Mouse (Mus musculus) neural tube, embryonic 12.5 days (tissue): ENCODE measurements around the gene 6430548M08Rik. TPM values are rescaled to one million over a fixed set of nuclear protein-coding genes. Genes with fewer than 3 reads are reported as not detected.

Experiments used
- ATAC-seq: fragments of 200-750 bp; cut with Nextera tagmentation; 2 replicates; pipeline ENCODE4 v1.8.0; 2017; ENCODE audit warnings: low read depth, mild to moderate bottlenecking, moderate TSS enrichment, moderate library complexity; ENCODE audit not compliant: low FRiP score
- H3K27ac ChIP-seq: fragments of 300-500 bp; sonication (generic); 2 replicates; pipeline ENCODE4 v1.5.1; 2016
- H3K27me3 ChIP-seq: fragments of 300-500 bp; sonication (generic); replicated peaks from 2 replicates; pipeline ENCODE4 v1.6.1; 2016; ENCODE audit warnings: mild to moderate bottlenecking
- H3K36me3 ChIP-seq: fragments of 300-500 bp; sonication (generic); 2 replicates; pipeline ENCODE4 v1.6.1; 2016; ENCODE audit warnings: mild to moderate bottlenecking
- H3K4me1 ChIP-seq: fragments of 300-500 bp; sonication (generic); 2 replicates; pipeline ENCODE4 v1.6.1; 2016
- H3K4me2 ChIP-seq: fragments of 300-500 bp; sonication (generic); replicated peaks from 2 replicates; pipeline ENCODE4 v1.6.1; 2016; ENCODE audit warnings: mild to moderate bottlenecking
- H3K4me3 ChIP-seq: fragments of 300-500 bp; sonication (generic); 2 replicates; pipeline ENCODE4 v1.5.1; 2016
- H3K9ac ChIP-seq: fragments of 300-500 bp; sonication (generic); 2 replicates; pipeline ENCODE4 v1.6.1; 2016; ENCODE audit warnings: mild to moderate bottlenecking
- H3K9me3 ChIP-seq: fragments of 300-500 bp; sonication (generic); 2 replicates; pipeline ENCODE4 v1.6.1; 2016; ENCODE audit warnings: mild to moderate bottlenecking
- WGBS: fragments of 180-500 bp; shearing (Covaris S2); methylation state at CpG from one replicate; pipeline ENCODE4 v1.1.7; 2016; 5-methylcytosine and 5-hydroxymethylcytosine counted together
- polyA plus RNA-seq: library from polyadenylated mRNA; unstranded; fragments of >200 nt; fragmentation: Nextera tagmentation; extraction: Ambion mirVana; gene quantifications from 2 replicates; pipeline ENCODE4 v1.2.1, GENCODE M21; 2016

6430548M08Rik gene
- polyA plus RNA-seq, 1 experiment from 2014 or later, result 16.6 TPM

DNA sequence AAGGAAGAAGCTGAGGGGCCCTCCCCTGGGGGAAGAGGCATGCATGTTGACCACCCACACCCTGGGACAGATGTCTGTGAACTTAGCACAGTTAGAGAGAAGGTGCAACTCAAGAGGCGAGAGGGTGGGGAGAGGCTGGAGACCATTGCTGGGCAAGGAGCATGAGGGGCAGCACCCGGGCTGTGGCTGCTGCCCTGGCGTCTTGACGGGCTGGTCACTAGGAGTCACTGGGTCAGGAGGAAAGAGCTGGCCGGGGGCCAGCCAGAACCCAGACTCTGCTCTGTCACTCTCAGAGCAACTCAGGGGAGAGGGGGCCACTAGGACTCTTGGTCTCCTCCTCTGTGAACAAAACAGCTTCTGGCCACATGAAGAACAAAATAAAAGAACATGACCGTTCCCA lies 75.5 kb downstream of the 6430548M08Rik start:
- Histone ChIP-seq H3K27me3 (no peaks in the 10 kb centered on the region), H3K4me3 (no peak overlapping the region), H3K36me3 (no peaks in the 10 kb centered on the region), H3K27ac (no peak overlapping the region), H3K4me2 (no peak overlapping the region), H3K9me3 (no peaks in the 10 kb centered on the region), H3K4me1 (peaks cover 34% of the 10 kb centered on the region), H3K9ac (no peak overlapping the region)
- 87% methylated on average over 6 of the region's 6 CpGs for WGBS
- ATAC-seq, result no peak

DNA sequence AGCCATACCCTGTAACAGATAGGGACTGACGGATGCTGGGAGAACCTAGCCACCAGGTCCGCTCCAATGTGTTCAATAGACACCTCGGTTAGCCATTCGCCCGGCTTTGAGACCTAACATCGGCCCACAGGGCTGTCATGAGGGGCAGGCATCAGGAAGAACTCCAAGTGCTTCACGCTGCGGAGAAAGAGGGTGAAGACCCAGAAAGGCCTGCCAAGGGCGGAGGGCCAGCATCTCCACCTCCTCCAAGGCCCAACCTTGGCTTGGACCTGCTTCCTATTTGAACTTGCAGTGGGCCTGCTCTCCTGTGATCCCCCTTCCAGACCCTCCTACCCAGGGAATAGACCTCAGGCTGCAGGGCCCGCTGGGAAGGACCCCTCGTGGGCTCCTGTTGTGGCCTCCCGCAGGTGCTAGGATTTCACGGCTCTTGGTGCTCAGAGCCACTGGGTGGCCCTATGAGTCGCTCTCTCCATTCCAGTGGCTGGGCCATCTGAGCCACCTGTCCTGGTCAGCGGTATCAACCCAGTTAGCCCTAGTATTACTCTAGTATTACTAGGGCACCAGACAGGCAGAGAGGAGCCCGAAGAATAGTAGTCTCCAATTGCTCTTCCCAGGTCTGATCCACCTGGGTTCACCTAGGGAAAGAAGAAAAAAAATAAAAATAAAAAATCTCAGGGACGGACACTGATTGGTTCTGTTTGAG lies 76.3 kb downstream of the 6430548M08Rik start:
- Histone ChIP-seq H3K9ac (no peak overlapping the region), H3K4me2 (no peak overlapping the region), H3K4me3 (no peak overlapping the region), H3K9me3 (no peaks in the 10 kb centered on the region), H3K4me1 (peaks cover 26% of the 10 kb centered on the region), H3K27me3 (no peaks in the 10 kb centered on the region), H3K27ac (no peak overlapping the region), H3K36me3 (no peaks in the 10 kb centered on the region)
- WGBS, result 80% methylated on average over 17 of the region's 17 CpGs
- ATAC-seq, result 0 out of 2 replicates have a peak, but pooled peaks have one; percentile 5

DNA sequence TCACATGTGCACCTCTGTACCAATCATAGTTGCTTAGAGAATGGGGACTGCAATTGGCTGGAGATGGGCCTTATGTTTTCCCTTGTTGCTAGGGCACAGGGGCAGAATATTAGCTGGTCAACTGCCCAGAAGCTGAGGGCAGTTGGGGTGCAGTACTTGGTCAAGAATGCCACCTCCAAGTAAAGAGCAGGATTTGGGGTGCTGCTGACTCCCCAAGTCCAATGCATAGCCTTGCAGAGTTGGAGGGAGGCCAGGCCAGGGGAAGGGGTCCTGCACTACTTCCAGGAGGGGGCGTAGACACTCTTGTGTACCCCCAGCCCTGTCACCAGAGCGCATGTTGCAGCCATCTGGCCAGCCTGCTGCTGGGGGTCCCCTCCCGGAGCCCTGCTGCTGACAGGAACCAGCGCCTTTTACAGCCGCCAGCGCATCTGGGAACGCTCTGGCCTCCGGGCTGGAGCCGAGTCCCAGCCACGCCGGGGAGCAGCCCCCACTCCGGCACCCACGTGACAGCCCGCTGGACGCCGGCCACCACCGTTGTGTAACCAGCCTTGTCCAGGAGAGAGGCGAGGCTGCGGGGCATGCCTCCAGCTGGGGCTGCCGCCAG lies 77.0 kb downstream of the 6430548M08Rik start:
- Histone ChIP-seq H3K36me3 (no peaks in the 10 kb centered on the region), H3K4me2 (peak overlapping the region; percentile 46), H3K4me3 (no peak overlapping the region), H3K9ac (peak overlapping the region; percentile 4; the same call in 1 of the 2 replicates), H3K27me3 (no peaks in the 10 kb centered on the region), H3K4me1 (peaks cover 19% of the 10 kb centered on the region), H3K27ac (peak overlapping the region; percentile 15; the same call in 1 of the 2 replicates), H3K9me3 (no peaks in the 10 kb centered on the region)
- peak; percentile 81 for ATAC-seq
- WGBS, result 32% methylated on average over 19 of the region's 20 CpGs

DNA sequence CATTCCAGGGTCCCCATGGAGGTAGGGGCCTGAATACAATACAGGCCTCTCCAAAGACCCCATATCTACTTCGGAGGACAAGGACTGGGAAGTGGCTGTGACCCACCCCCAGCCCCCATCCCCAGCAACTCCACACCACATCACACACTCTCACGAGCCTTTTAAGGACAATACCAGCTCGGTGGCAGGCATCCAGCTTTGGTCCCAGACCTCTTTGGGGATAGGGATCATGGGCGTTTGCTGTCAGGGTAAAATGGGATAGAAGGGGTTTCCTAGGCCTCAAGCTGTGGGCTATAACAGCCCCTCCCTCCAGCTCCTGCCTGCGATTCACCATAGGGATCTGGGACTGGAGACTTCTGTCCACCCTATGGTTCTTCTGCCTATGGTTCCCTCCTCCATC lies 77.7 kb downstream of the 6430548M08Rik start:
- H3K9me3 ChIP-seq, result no peaks in the 10 kb centered on the region
- H3K27me3 ChIP-seq, result no peaks in the 10 kb centered on the region
- H3K36me3 ChIP-seq, result no peaks in the 10 kb centered on the region
- H3K27ac ChIP-seq, result 0 out of 2 replicates have a peak overlapping the region, but pooled peaks have one; percentile 15
- H3K9ac ChIP-seq, result no peak overlapping the region
- no peak for ATAC-seq
- 84% methylated on average over 5 of the region's 5 CpGs for WGBS
- peaks cover 12% of the 10 kb centered on the region for H3K4me1 ChIP-seq
- H3K4me3 ChIP-seq, result no peak overlapping the region
- H3K4me2 ChIP-seq, result peak overlapping the region; percentile 46; the same call in 1 of the 2 replicates

DNA sequence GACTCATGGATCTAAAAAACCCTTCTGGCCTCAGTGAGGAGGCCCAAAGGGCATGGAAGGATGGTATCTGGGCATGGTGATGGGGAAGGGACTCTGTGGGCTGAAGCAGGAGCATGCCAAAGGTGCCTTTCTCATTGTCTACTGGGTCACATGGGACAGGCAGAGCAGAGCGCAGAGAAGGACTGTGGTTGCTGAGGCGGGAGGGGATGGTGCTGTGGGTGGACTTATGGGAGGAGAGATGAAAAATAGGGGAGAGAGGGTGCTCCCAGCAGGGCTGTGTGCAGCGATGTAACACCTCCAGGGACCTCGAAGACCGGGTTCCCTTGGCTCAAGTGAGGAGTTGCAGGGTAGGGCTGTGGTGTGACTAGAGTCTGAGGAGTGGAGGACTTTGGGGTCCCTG lies 78.2 kb downstream of the 6430548M08Rik start:
- ATAC-seq, result no peak
- Histone ChIP-seq H3K27me3 (no peaks in the 10 kb centered on the region), H3K9me3 (no peaks in the 10 kb centered on the region), H3K27ac (0 out of 2 replicates have a peak overlapping the region, but pooled peaks have one; percentile 3), H3K9ac (no peak overlapping the region), H3K4me3 (no peak overlapping the region), H3K4me1 (peaks cover 10% of the 10 kb centered on the region), H3K36me3 (no peaks in the 10 kb centered on the region), H3K4me2 (no peak overlapping the region)
- WGBS, result 98% methylated on average over 5 of the region's 5 CpGs

DNA sequence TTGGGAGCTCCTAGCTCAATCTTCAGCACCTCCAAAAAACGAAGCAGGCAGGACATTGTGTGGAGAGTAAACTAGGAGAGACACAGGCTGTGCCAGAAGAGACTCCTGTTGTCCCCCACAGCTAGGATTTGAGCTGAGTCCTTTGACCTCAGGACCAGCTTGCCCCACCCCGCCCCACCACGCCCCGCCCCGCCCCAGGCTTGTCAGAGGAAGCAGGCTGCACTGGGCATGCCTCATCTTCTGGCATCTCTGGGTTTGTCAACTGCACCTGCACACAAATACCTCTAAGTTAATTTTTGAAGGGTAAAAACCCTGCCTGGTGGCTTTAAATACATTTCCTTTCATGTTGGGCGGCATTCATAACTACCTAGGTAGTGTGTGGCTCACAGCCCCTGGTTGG lies 87.4 kb downstream of the 6430548M08Rik start:
- Histone ChIP-seq H3K27ac (no peak overlapping the region), H3K36me3 (no peaks in the 10 kb centered on the region), H3K4me2 (no peak overlapping the region), H3K9me3 (peaks cover 8% of the 10 kb centered on the region; the same call in 1 of the 2 replicates), H3K9ac (no peak overlapping the region), H3K4me3 (no peak overlapping the region), H3K4me1 (no peaks in the 10 kb centered on the region), H3K27me3 (no peaks in the 10 kb centered on the region)
- WGBS, result 81% methylated on average over 6 of the region's 6 CpGs
- ATAC-seq, result no peak

DNA sequence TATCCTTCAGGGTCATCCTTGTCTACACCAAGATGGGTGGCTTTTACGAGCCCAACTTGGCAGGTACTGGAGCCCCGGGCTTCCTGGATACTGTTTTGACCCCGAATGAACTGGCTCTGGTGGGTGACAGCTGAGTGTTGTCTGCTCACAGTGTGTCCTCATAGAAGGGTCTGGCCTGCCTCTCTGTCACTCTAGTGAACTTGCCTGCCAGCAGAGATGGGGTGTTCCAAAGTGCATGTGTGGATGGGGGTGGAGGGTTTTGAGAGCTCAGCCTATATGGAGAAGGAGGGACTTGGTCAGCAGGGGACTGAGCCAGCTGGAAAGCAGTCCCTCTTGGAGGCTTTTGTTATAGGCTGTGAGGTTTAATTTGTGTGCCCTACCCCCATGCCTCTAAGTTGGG lies 88.6 kb downstream of the 6430548M08Rik start:
- Histone ChIP-seq H3K27ac (no peak overlapping the region), H3K4me2 (no peak overlapping the region), H3K4me1 (no peaks in the 10 kb centered on the region), H3K4me3 (no peak overlapping the region), H3K27me3 (no peaks in the 10 kb centered on the region), H3K9ac (no peak overlapping the region), H3K9me3 (peaks cover 8% of the 10 kb centered on the region; the same call in 1 of the 2 replicates), H3K36me3 (no peaks in the 10 kb centered on the region)
- no peak for ATAC-seq
- 77% methylated on average over 3 of the region's 3 CpGs for WGBS

DNA sequence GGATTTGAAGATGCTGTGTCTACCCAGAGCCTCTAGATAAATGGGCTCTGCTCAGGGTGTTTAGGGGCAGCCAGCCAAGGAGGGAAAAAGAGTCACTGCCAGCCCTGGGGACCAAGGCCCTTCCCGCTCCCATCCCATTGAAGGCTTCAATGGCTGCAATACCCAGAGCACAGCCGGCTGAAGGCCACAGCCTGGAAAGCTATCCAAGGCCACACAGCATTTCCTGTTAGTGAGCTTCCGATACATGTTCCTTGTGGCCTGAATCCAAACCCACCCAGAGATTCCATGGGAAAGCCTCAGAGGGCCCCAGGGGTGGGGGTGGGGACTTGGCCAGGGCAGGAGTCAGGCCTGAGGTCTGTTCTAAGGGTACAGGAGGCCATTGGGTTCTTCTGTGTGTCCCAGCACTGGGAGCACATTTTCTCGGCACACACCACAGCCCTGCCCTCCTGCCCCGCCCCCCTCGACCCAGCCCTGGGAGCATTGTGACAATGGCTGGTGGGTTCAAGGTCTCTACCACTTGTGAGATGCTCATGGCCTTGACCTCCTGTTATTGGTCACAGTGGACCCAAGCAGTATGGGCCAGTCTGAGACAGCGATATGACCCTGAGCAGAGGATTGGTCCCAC lies 90.9 kb downstream of the 6430548M08Rik start:
- 73% methylated on average over 7 of the region's 7 CpGs for WGBS

DNA sequence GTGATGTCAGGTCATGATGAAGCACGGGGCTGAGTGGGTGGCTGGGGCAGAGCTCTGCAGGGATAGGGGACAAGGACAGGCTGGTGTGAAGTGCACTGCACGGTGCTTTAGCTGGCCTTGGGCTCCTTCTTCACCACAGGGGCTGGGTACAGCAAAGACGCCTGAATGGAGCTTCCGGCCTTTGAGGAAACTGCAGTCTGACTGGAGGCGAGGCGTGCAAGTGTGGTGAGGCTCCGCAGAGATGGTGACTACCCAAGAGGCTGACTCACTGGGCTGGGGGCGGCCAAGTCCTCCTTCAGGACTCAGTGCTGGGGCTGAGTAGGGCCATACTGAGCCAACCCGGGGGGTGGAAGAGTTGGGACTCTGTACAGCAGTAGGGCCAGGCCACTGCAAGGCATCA lies 92.0 kb downstream of the 6430548M08Rik start:
- no peak overlapping the region for H3K4me3 ChIP-seq
- H3K4me2 ChIP-seq, result no peak overlapping the region
- no peak for ATAC-seq
- H3K36me3 ChIP-seq, result no peaks in the 10 kb centered on the region
- peaks cover 11% of the 10 kb centered on the region for H3K4me1 ChIP-seq
- no peak overlapping the region for H3K27ac ChIP-seq
- no peaks in the 10 kb centered on the region for H3K9me3 ChIP-seq
- H3K27me3 ChIP-seq, result no peaks in the 10 kb centered on the region
- WGBS, result 83% methylated on average over 9 of the region's 9 CpGs
- no peak overlapping the region for H3K9ac ChIP-seq

More for the DNA sequence above, 90.9 kb downstream of the 6430548M08Rik start:
- no peak overlapping the region for H3K9ac ChIP-seq
- no peak overlapping the region for H3K27ac ChIP-seq
- H3K4me2 ChIP-seq, result no peak overlapping the region
- H3K9me3 ChIP-seq, result peaks cover 5% of the 10 kb centered on the region; the same call in 1 of the 2 replicates
- H3K36me3 ChIP-seq, result no peaks in the 10 kb centered on the region
- H3K4me1 ChIP-seq, result peaks cover 6% of the 10 kb centered on the region; the same call in 1 of the 2 replicates
- no peak overlapping the region for H3K4me3 ChIP-seq
- ATAC-seq, result no peak
- H3K27me3 ChIP-seq, result no peaks in the 10 kb centered on the region

DNA sequence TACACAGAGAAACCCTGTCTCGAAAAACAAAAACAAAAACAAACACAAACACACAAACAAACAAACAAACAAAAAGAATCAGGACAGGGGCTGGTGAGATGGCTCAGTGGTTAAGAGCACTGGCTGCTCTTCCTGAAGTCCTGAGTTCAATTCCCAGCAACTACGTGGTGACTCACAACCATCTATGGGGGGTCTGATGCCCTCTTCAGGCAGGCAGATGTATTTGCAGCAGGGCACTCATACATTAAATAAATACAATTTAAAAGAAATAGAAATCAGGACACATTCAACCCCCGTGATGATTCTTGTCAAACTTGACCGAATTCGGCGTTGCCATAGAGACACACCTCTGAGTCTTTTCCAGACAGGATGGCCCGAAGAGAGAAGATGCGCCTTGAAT lies 93.4 kb downstream of the 6430548M08Rik start:
- no peak overlapping the region for H3K27ac ChIP-seq
- H3K4me2 ChIP-seq, result no peak overlapping the region
- no peaks in the 10 kb centered on the region for H3K27me3 ChIP-seq
- H3K36me3 ChIP-seq, result no peaks in the 10 kb centered on the region
- no peaks in the 10 kb centered on the region for H3K9me3 ChIP-seq
- peaks cover 20% of the 10 kb centered on the region for H3K4me1 ChIP-seq
- ATAC-seq, result no peak
- 83% methylated on average over 8 of the region's 8 CpGs for WGBS
- H3K9ac ChIP-seq, result no peak overlapping the region
- H3K4me3 ChIP-seq, result no peak overlapping the region

DNA sequence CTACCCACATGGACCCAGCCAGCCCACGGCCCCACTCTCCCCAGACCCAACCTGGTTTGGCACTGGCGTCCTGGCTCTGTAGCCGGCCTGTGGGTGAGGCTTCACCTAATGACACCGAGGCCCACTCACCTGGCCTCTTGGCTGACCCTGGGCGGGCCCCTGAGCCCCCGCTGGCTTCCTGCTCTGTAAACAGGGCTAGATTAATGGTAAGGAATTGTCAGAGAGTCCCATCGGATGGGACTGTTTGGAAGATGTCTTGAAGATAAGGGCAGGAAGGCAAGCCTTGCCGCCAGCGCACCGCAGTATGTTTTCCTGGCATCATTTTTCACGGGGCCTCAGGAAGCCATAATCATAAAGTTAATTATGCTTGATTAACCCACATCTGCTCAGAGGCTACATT lies 94.2 kb downstream of the 6430548M08Rik start:
- no peak overlapping the region for H3K27ac ChIP-seq
- no peaks in the 10 kb centered on the region for H3K36me3 ChIP-seq
- WGBS, result 74% methylated on average over 11 of the region's 11 CpGs
- peaks cover 20% of the 10 kb centered on the region for H3K4me1 ChIP-seq
- no peak overlapping the region for H3K4me2 ChIP-seq
- no peak for ATAC-seq
- H3K9ac ChIP-seq, result no peak overlapping the region
- no peaks in the 10 kb centered on the region for H3K9me3 ChIP-seq
- H3K4me3 ChIP-seq, result no peak overlapping the region
- no peaks in the 10 kb centered on the region for H3K27me3 ChIP-seq

DNA sequence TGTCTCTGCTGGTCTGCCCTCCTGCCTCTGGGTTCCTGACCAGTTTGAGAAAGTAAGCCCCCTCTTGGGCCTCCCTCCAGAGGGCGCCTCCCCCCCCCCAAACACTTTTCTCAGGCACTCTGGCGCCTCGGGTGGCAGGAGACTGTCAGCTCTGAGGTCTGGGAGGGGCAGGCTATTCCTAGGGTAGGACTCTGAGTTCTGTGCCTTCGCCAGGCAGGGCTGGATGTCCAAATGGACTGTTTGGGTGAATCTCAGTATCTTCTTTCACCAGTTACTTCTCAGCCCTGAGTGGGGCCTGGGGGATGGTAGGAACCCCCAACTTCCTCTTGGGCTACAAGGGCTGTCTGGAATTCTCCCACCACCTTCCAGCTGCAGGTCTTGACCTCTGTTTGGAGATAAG lies 97.4 kb downstream of the 6430548M08Rik start:
- ATAC-seq, result no peak
- H3K4me2 ChIP-seq, result no peak overlapping the region
- H3K27ac ChIP-seq, result no peak overlapping the region
- WGBS, result 7% methylated on average over 4 of the region's 4 CpGs
- no peaks in the 10 kb centered on the region for H3K27me3 ChIP-seq
- H3K4me3 ChIP-seq, result no peak overlapping the region
- no peak overlapping the region for H3K9ac ChIP-seq
- H3K4me1 ChIP-seq, result peaks cover 32% of the 10 kb centered on the region
- no peaks in the 10 kb centered on the region for H3K36me3 ChIP-seq
- no peaks in the 10 kb centered on the region for H3K9me3 ChIP-seq
